Mouse (Mus musculus) liver, embryonic 14.5 days (tissue): ENCODE results near the gene Atp8a2. TPM values are rescaled to one million over a fixed set of nuclear protein-coding genes. Genes with fewer than 3 reads are reported as not detected.

Experiments
- ATAC-seq: fragments of 200-750 bp; cut with Nextera tagmentation; 2 replicates; pipeline ENCODE4 v1.8.0; 2017; ENCODE audit warnings: moderate number of reproducible peaks, mild to moderate bottlenecking, moderate library complexity; ENCODE audit not compliant: insufficient read depth
- DNase-seq, 3 experiments: peaks; one replicate each; pipeline ENCODE4 v3.0.0-alpha.2; 2012 to 2013; ENCODE audit warnings: low read depth in 3 of 3, low spot score in 3 of 3
- H3K27ac ChIP-seq: fragments of 300-500 bp; sonication (generic); 2 replicates; pipeline ENCODE4 v1.5.1; 2014; ENCODE audit warnings: moderate library complexity, mild to moderate bottlenecking, control low read depth, inconsistent platforms
- H3K27me3 ChIP-seq: fragments of 300-500 bp; sonication (generic); 2 replicates; pipeline ENCODE4 v1.6.1; 2014; ENCODE audit warnings: mild to moderate bottlenecking, low read length, moderate library complexity; ENCODE audit not compliant: control insufficient read depth, insufficient read depth
- H3K36me3 ChIP-seq: fragments of 300-500 bp; sonication (generic); replicated peaks from 2 replicates; pipeline ENCODE4 v1.6.1; 2014; ENCODE audit warnings: low read depth; ENCODE audit not compliant: control insufficient read depth, insufficient read depth
- H3K4me1 ChIP-seq, 2 experiments: fragments of 200-500 bp in 1 of 2; fragments of 300-500 bp in 1 of 2; sonication (generic) in 1 of 2; replicated peaks; 2 replicates each; pipeline ENCODE4 v1.6.1; 2012 to 2014; ENCODE audit warnings: antibody characterized with exemption in 1 of 2, inconsistent platforms in 1 of 2, low read length in 1 of 2; ENCODE audit not compliant: control insufficient read depth in 2 of 2, insufficient read depth in 2 of 2
- H3K4me2 ChIP-seq: fragments of 300-500 bp; sonication (generic); 2 replicates; pipeline ENCODE4 v1.6.1; 2014; ENCODE audit warnings: low read depth, mild to moderate bottlenecking, control low read depth, moderate library complexity
- H3K4me3 ChIP-seq, 2 experiments: fragments of 200-500 bp in 1 of 2; fragments of 300-500 bp in 1 of 2; sonication (generic) in 1 of 2; 2 replicates each; pipeline ENCODE4 v1.5.1; 2012 to 2014; ENCODE audit warnings: low read depth in 2 of 2, low read length in 2 of 2, mild to moderate bottlenecking in 2 of 2, control low read depth in 1 of 2, inconsistent platforms in 1 of 2, moderate library complexity in 1 of 2; ENCODE audit not compliant: insufficient read depth in 1 of 2
- H3K9ac ChIP-seq: fragments of 300-500 bp; sonication (generic); replicated peaks from 2 replicates; pipeline ENCODE4 v1.6.1; 2014; ENCODE audit warnings: mild to moderate bottlenecking, control low read depth, moderate library complexity
- H3K9me3 ChIP-seq: fragments of 300-500 bp; sonication (generic); 2 replicates; pipeline ENCODE4 v1.6.1; 2016; ENCODE audit warnings: low read length, mixed read lengths; ENCODE audit not compliant: control insufficient read depth
- CTCF ChIP-seq: IDR thresholded peaks from 2 replicates; pipeline ENCODE4 v1.5.1; 2016; ENCODE audit warnings: antibody characterized with exemption, low read depth, control low read depth
- EP300 ChIP-seq: IDR thresholded peaks from 2 replicates; pipeline ENCODE4 v1.6.1; 2016; ENCODE audit warnings: antibody characterized with exemption, low read depth
- WGBS: fragments of 180-500 bp; shearing (Covaris S2); extraction: QIAGEN DNeasy Blood & Tissue Kit; methylation state at CpG from one replicate; pipeline ENCODE4 v1.1.7; 2014; ENCODE audit not compliant: insufficient replicate concordance; 5-methylcytosine and 5-hydroxymethylcytosine counted together
- polyA plus RNA-seq, 2 experiments: library from polyadenylated mRNA; depleted of rRNA in 1 of 2; stranded (reverse) in 1 of 2; unstranded in 1 of 2; fragments of >200 nt; fragmentation: Nextera tagmentation in 1 of 2; extraction: Ambion mirVana in 1 of 2; gene quantifications; 2 replicates each; pipeline versions ENCODE4 v1.2.1 to v1.2.3; 2012 to 2014

Gene Atp8a2
- polyA plus RNA-seq, 2 experiments = 0.51 to 1.8 TPM

GRCm38 (mm10) chr14:59691402-59691801 is 505.6 kb downstream of the Atp8a2 start:
- Histone ChIP-seq H3K4me3 (no peak overlapping the region), H3K4me1 (peaks cover 0 to 5% of the 10 kb centered on the region in 2 experiments; a peak in 2 of 4 replicates), H3K27me3 (no peaks in the 10 kb centered on the region), H3K9me3 (no peaks in the 10 kb centered on the region), H3K36me3 (no peaks in the 10 kb centered on the region), H3K27ac (no peak overlapping the region), H3K9ac (no peak overlapping the region), H3K4me2 (no peak overlapping the region)
- no peak for TF ChIP-seq EP300
- TF ChIP-seq CTCF = no peak
- ATAC-seq (no peak), DNase-seq (no peak)
- WGBS = 68% methylated on average over 13 of the region's 13 CpGs

- DNase-seq (no peak), ATAC-seq (no peak)
- Histone ChIP-seq H3K4me3 (no peak overlapping the region), H3K4me2 (no peak overlapping the region), H3K27ac (no peak overlapping the region), H3K9me3 (no peaks in the 10 kb centered on the region), H3K36me3 (no peaks in the 10 kb centered on the region), H3K9ac (no peak overlapping the region), H3K27me3 (no peaks in the 10 kb centered on the region), H3K4me1 (peaks cover 0 to 5% of the 10 kb centered on the region in 2 experiments; a peak in 2 of 4 replicates)
- TF ChIP-seq CTCF = no peak
- TF ChIP-seq EP300 = no peak
- WGBS = 31% methylated on average over 12 of the region's 12 CpGs
Observed at GRCm38 (mm10) chr14:59690954-59691353, 506.0 kb downstream of the Atp8a2 start.

GRCm38 (mm10) chr14:59689596-59689995 is 507.4 kb downstream of the Atp8a2 start:
- no peak for ATAC-seq
- WGBS = 51% methylated on average over 4 of the region's 4 CpGs
- DNase-seq = no peak

DNA sequence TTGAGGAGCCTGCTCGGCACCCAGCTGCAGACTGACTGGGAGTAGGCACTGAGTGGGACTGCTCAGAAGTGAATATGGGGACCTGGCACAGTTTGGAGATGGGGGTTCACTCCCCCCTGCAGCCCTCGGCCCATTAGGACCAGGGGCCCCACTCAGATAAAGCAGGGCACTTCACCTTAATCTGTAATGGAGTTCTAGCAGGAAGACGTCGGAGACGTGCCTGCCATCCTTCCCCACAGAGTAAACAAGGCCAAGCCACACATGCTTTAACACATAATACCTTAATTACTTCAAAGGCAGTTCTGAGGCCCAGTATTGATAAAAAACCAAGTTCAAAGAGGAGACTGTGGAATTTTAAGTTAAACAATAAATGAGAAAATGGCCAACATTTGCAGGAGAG is 510.8 kb downstream of the Atp8a2 start:
- Histone ChIP-seq H3K4me1 (no peaks in the 10 kb centered on the region; a peak in 1 of 4 replicates), H3K4me2 (no peak overlapping the region), H3K9me3 (no peaks in the 10 kb centered on the region), H3K27me3 (no peaks in the 10 kb centered on the region), H3K9ac (no peak overlapping the region), H3K36me3 (no peaks in the 10 kb centered on the region), H3K4me3 (no peak overlapping the region), H3K27ac (no peak overlapping the region)
- DNase-seq (no peak), ATAC-seq (no peak)
- TF ChIP-seq EP300 (no peak), CTCF (no peak)
- WGBS = 37% methylated on average over 5 of the region's 5 CpGs

More at GRCm38 (mm10) chr14:59689596-59689995, 507.4 kb downstream of the Atp8a2 start:
- Histone ChIP-seq H3K36me3 (no peaks in the 10 kb centered on the region), H3K27ac (no peak overlapping the region), H3K4me1 (peaks cover 0 to 5% of the 10 kb centered on the region in 2 experiments; a peak in 1 of 4 replicates), H3K27me3 (no peaks in the 10 kb centered on the region), H3K9ac (no peak overlapping the region), H3K9me3 (no peaks in the 10 kb centered on the region), H3K4me3 (no peak overlapping the region), H3K4me2 (no peak overlapping the region)
- TF ChIP-seq CTCF (no peak), EP300 (no peak)

GRCm38 (mm10) chr14:59685343-59685742 is 511.6 kb downstream of the Atp8a2 start:
- Histone ChIP-seq H3K9me3 (no peaks in the 10 kb centered on the region), H3K27me3 (no peaks in the 10 kb centered on the region), H3K27ac (no peak overlapping the region), H3K4me3 (no peak overlapping the region), H3K9ac (no peak overlapping the region), H3K4me2 (no peak overlapping the region), H3K36me3 (no peaks in the 10 kb centered on the region), H3K4me1 (no peaks in the 10 kb centered on the region)
- no peak for TF ChIP-seq EP300
- no peak for TF ChIP-seq CTCF
- ATAC-seq = no peak
- no peak for DNase-seq
- WGBS = 22% methylated on average over 8 of the region's 8 CpGs
